Mouse (Mus musculus) T-helper 2 cell (primary cell): Measurements from ENCODE around the gene Atpif1.
"Not testable (repeated sequence)": the region's sequence is repeated elsewhere in the genome, so short reads cannot be mapped to it uniquely, and the experiment has no call there.

Experiments used
- in situ Hi-C: fragments of 300-600 bp; cut with MboI, MseI; formaldehyde crosslinking; loops from one replicate; pipeline ENCODE4 v1.15.1; 2025; ENCODE audit warnings: high pct_unique_total_duplicates

Atpif1 gene

GRCm38 (mm10) chr4:132532981-132533916 lies at the start of gene Atpif1:
Gene Atpif1, minus strand, starts transcription at chr4:132533659.
- in situ Hi-C loops = no loop called here

- in situ Hi-C loops = no loop called here
These were observed 41.4 kb upstream of the Atpif1 start for GRCm38 (mm10) chr4:132574809-132575347.

GRCm38 (mm10) chr4:132573327-132573726 lies 39.9 kb upstream of the Atpif1 start:
- in situ Hi-C loops = no loop called here

DNA sequence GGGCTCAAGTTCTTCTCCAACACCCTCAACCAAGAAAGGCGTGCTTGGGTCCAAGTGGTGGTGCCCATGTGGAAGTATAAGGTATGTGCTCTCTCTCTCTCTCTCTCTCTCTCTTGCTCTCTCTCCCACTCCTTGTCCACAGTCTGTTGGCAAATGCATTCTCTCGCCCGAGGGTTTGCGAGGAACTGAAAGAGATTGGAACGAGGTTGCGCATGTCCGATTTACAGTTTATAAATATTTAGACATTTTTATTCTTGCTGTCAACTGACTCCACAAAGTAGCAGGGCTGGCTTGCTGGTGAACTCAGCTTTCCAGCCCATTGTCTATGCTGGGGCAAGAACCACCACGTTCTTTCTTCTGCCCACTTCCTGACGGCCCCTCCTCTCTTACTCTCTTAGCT lies 37.7 kb upstream of the Atpif1 start:
- in situ Hi-C loops = no loop called here

DNA sequence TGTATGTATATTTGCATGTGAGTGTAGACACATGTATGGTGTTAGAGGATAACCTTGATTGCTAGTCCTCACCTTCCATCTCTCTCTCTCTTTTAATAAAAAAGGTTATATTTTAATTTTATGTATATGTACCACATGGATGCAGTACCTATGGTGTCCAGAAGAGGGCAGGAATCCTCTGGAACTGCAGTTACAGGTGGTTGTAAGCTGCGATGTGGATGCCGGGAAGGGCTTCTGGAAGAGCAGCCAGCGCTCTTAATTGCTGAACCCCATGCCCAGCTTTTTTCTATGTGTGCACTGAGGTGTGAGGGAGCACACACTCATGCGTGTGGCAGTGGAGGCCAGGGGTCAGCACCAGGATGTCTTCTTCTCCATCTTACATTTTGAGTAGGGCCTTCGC lies 35.7 kb upstream of the Atpif1 start:
- in situ Hi-C loops = no loop called here

GRCm38 (mm10) chr4:132567361-132567779 lies 33.9 kb upstream of the Atpif1 start:
- in situ Hi-C loops = no loop called here

GRCm38 (mm10) chr4:132565089-132565747 lies 31.8 kb upstream of the Atpif1 start:
- in situ Hi-C loops = no loop called here

GRCm38 (mm10) chr4:132563965-132564364 lies 30.5 kb upstream of the Atpif1 start, which contains the start of gene Ptafr:
Gene Ptafr, plus strand, starts transcription at chr4:132564067.
- in situ Hi-C loops = no loop called here

GRCm38 (mm10) chr4:132563261-132563660 lies 29.8 kb upstream of the Atpif1 start:
- in situ Hi-C loops = no loop called here

- in situ Hi-C loops = not testable (repeated sequence)
These were observed 22.1 kb upstream of the Atpif1 start for GRCm38 (mm10) chr4:132555550-132555949.

GRCm38 (mm10) chr4:132554653-132555052 lies 21.2 kb upstream of the Atpif1 start:
- in situ Hi-C loops = no loop called here

- in situ Hi-C loops = no loop called here
These were observed 20.8 kb upstream of the Atpif1 start for GRCm38 (mm10) chr4:132554221-132554620.

- in situ Hi-C loops = no loop called here
These were observed 12.4 kb upstream of the Atpif1 start for GRCm38 (mm10) chr4:132545851-132546250.

DNA sequence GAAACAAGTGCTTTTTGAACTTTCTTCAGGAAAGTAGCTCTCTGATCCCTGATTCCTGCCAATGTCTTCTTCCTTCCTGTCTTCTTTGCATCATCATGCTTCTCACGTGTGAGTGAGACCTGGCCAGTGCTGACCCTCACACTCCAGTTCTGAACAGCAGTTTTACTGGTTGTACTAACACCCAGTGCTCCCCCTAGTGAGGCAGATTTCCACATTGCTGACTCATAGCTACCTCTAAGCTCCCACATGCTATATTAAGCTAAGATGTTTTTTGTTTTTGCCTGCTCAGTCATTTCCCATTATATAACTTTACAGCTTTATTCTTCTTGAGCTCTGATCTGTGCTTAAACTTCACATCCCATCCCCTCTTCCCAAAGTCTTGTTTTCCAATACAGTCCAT lies 9.3 kb upstream of the Atpif1 start:
- in situ Hi-C loops = no loop called here

GRCm38 (mm10) chr4:132541413-132541812 lies 8.0 kb upstream of the Atpif1 start:
- in situ Hi-C loops = no loop called here

DNA sequence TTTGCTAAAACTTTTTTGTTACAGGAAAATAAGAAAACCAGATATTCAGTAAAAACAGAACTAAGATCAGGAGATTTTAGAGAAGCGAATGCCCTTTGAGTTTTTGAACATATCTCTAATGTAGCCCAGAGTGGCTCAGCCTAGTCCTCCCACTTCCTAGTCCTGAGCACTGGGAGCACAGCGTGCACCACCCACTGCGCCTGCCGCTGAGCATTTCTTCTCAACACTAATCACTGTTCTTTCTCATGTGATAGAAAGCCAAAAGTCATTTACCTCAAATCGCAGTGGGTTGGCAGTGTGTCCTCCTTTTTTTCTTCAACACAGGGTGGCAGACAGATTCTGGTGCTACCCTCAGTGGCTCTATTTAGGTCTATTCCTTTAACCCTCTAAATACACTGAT lies 6.0 kb upstream of the Atpif1 start:
- in situ Hi-C loops = no loop called here

- in situ Hi-C loops = no loop called here
These were observed 2.1 kb upstream of the Atpif1 start, which contains the start of gene Dnajc8 for GRCm38 (mm10) chr4:132535406-132536121. Gene Dnajc8, plus strand, starts transcription at chr4:132535550.

- in situ Hi-C loops = no loop called here
These were observed 963 bp downstream of the Atpif1 start for GRCm38 (mm10) chr4:132532496-132532895.

GRCm38 (mm10) chr4:132530033-132530804 lies 3.2 kb downstream of the Atpif1 start:
- in situ Hi-C loops = no loop called here

DNA sequence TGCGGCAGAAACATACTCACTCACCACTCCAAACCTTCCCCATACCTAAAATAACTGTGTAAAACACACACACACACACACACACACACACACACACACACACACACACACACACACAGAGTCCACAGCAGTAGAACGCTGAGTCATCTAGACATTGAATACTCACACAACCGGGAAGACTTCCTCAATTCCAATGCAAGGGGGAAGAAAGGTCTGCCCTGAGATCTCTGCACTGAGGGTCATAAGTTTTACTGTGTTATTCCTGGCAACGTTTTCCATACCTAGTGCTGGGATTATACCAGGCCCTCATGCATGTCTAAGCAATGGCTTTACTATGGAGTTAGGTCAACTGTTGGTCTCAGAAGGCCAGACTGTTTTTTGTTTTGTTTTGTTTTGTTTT lies 4.1 kb downstream of the Atpif1 start:
- in situ Hi-C loops = no loop called here
